Mouse (Mus musculus): Measurements from ENCODE around the gene Tnr. TPM values are rescaled to one million over a fixed set of nuclear protein-coding genes. Genes with fewer than 3 reads are reported as not detected.

Tnr gene
- polyA plus RNA-seq, 1 experiment from 2014 or later, result not detected

- H3K36me3 ChIP-seq (ENCODE audit: control insufficient read depth, insufficient read depth, low read length), result no peaks in the 10 kb centered on the region
- no peak overlapping the region for H3K4me3 ChIP-seq (ENCODE audit: low read length)
- ATAC-seq (ENCODE audit: low FRiP score, low TSS enrichment), result no peak
Measured at GRCm38 (mm10) chr1:159803711-159804110, 280.1 kb downstream of the Tnr start.

GRCm38 (mm10) chr1:159809493-159809892 lies 285.9 kb downstream of the Tnr start:
- Histone ChIP-seq H3K4me3 (ENCODE audit: low read length) (no peak overlapping the region), H3K27ac (ENCODE audit: low read depth, low read length) (no peak overlapping the region), H3K9me3 (ENCODE audit: control insufficient read depth, low read length) (0 out of 2 replicates have a peak, but pooled peaks cover 3% of the 10 kb centered on the region), H3K4me2 (replicated peaks; ENCODE audit: low read depth, low read length) (no peak overlapping the region), H3K9ac (ENCODE audit: low read depth, low read length) (no peak overlapping the region), H3K4me1 (ENCODE audit: control insufficient read depth, insufficient read depth, low read length) (no peaks in the 10 kb centered on the region), H3K36me3 (ENCODE audit: control insufficient read depth, insufficient read depth, low read length) (no peaks in the 10 kb centered on the region), H3K27me3 (ENCODE audit: control insufficient read depth, insufficient read depth, low read length) (no peaks in the 10 kb centered on the region)
- 49% methylated on average over 3 of the region's 3 CpGs for WGBS
- no peak for ATAC-seq (ENCODE audit: low FRiP score, low TSS enrichment)

More at GRCm38 (mm10) chr1:159803711-159804110, 280.1 kb downstream of the Tnr start:
- no peak overlapping the region for H3K4me2 ChIP-seq (replicated peaks; ENCODE audit: low read depth, low read length)
- H3K27ac ChIP-seq (ENCODE audit: low read depth, low read length), result no peak overlapping the region
- no peaks in the 10 kb centered on the region for H3K27me3 ChIP-seq (ENCODE audit: control insufficient read depth, insufficient read depth, low read length)
- 0 out of 2 replicates have a peak, but pooled peaks cover 3% of the 10 kb centered on the region for H3K9me3 ChIP-seq (ENCODE audit: control insufficient read depth, low read length)
- no peak overlapping the region for H3K9ac ChIP-seq (ENCODE audit: low read depth, low read length)
- H3K4me1 ChIP-seq (ENCODE audit: control insufficient read depth, insufficient read depth, low read length), result no peaks in the 10 kb centered on the region

DNA sequence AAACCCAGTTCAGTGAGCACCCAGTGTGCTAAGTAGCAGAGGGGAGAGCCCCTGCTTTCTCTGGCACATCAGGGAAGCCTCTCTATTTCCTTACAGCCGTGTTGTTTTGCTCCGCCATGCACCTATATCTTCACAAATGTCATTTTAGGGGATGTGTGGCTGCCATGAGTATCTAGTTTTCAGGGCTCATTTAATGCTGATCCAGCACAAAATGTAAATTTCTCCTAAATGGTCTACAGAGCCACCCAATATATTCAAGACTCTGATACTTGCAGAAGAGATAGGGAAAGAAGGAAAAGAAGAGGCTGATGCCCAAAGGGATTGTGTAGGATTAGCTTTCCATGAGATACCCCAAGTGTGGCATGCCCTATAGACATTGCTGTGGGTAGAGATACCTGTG lies 288.2 kb downstream of the Tnr start:
- Histone ChIP-seq H3K36me3 (ENCODE audit: control insufficient read depth, insufficient read depth, low read length) (no peaks in the 10 kb centered on the region), H3K4me1 (ENCODE audit: control insufficient read depth, insufficient read depth, low read length) (no peaks in the 10 kb centered on the region), H3K9me3 (ENCODE audit: control insufficient read depth, low read length) (no peaks in the 10 kb centered on the region), H3K4me3 (ENCODE audit: low read length) (no peak overlapping the region), H3K27me3 (ENCODE audit: control insufficient read depth, insufficient read depth, low read length) (no peaks in the 10 kb centered on the region), H3K9ac (ENCODE audit: low read depth, low read length) (no peak overlapping the region), H3K27ac (ENCODE audit: low read depth, low read length) (no peak overlapping the region), H3K4me2 (replicated peaks; ENCODE audit: low read depth, low read length) (no peak overlapping the region)
- no peak for ATAC-seq (ENCODE audit: low FRiP score, low TSS enrichment)
- WGBS, result 77% methylated on average over 2 of the region's 2 CpGs

DNA sequence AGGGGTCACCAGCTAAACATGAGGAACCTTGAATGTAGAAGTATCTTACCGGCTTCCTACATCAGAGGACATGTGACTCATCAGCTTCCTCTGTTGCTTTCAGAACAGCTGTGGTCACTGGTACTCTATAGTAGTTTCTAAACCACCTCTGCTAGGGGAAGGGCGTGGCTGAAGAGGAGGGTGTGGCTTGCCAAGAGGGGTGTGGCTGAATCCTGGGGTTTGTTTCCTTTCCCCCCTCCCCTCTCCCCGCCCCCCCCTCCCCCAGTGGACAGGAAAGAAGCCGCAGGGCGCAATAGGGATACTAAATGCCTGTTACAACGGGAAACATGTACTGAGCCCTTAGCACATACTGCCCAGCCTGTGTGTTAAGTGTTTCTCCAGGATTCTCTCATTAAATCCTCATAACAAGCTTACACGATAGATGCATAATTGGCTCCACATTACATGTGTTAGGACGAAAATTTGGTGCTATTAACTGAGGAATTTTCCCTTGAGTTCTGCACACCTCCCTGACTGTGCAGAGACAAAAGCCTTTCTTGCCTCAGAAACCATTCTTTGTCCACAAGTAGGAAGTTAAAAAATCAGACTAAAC lies 289.3 kb downstream of the Tnr start:
- Histone ChIP-seq H3K4me1 (ENCODE audit: control insufficient read depth, insufficient read depth, low read length) (no peaks in the 10 kb centered on the region), H3K9ac (ENCODE audit: low read depth, low read length) (no peak overlapping the region), H3K4me2 (replicated peaks; ENCODE audit: low read depth, low read length) (0 out of 2 replicates have a peak overlapping the region, but pooled peaks have one; percentile 2), H3K4me3 (ENCODE audit: low read length) (no peak overlapping the region), H3K36me3 (ENCODE audit: control insufficient read depth, insufficient read depth, low read length) (no peaks in the 10 kb centered on the region), H3K27ac (ENCODE audit: low read depth, low read length) (no peak overlapping the region), H3K9me3 (ENCODE audit: control insufficient read depth, low read length) (no peaks in the 10 kb centered on the region), H3K27me3 (ENCODE audit: control insufficient read depth, insufficient read depth, low read length) (no peaks in the 10 kb centered on the region)
- 16% methylated on average over 7 of the region's 8 CpGs for WGBS
- peak; percentile 79 for ATAC-seq (ENCODE audit: low FRiP score, low TSS enrichment)

GRCm38 (mm10) chr1:159814348-159814747 lies 290.8 kb downstream of the Tnr start:
- no peaks in the 10 kb centered on the region for H3K36me3 ChIP-seq (ENCODE audit: control insufficient read depth, insufficient read depth, low read length)

GRCm38 (mm10) chr1:159816614-159817371 lies 293.2 kb downstream of the Tnr start:
- Histone ChIP-seq H3K9me3 (ENCODE audit: control insufficient read depth, low read length) (no peaks in the 10 kb centered on the region), H3K4me3 (ENCODE audit: low read length) (no peak overlapping the region), H3K27ac (ENCODE audit: low read depth, low read length) (no peak overlapping the region), H3K9ac (ENCODE audit: low read depth, low read length) (no peak overlapping the region), H3K4me2 (replicated peaks; ENCODE audit: low read depth, low read length) (no peak overlapping the region), H3K4me1 (ENCODE audit: control insufficient read depth, insufficient read depth, low read length) (0 out of 2 replicates have a peak, but pooled peaks cover 3% of the 10 kb centered on the region), H3K27me3 (ENCODE audit: control insufficient read depth, insufficient read depth, low read length) (no peaks in the 10 kb centered on the region), H3K36me3 (ENCODE audit: control insufficient read depth, insufficient read depth, low read length) (no peaks in the 10 kb centered on the region)
- ATAC-seq (ENCODE audit: low FRiP score, low TSS enrichment), result peak; percentile 50; the same call in 1 of the 2 replicates
- WGBS, result 27% methylated on average over 8 of the region's 8 CpGs

More at GRCm38 (mm10) chr1:159814348-159814747, 290.8 kb downstream of the Tnr start:
- Histone ChIP-seq H3K27ac (ENCODE audit: low read depth, low read length) (no peak overlapping the region), H3K27me3 (ENCODE audit: control insufficient read depth, insufficient read depth, low read length) (no peaks in the 10 kb centered on the region), H3K9me3 (ENCODE audit: control insufficient read depth, low read length) (no peaks in the 10 kb centered on the region), H3K4me3 (ENCODE audit: low read length) (no peak overlapping the region), H3K4me2 (replicated peaks; ENCODE audit: low read depth, low read length) (no peak overlapping the region), H3K9ac (ENCODE audit: low read depth, low read length) (no peak overlapping the region), H3K4me1 (ENCODE audit: control insufficient read depth, insufficient read depth, low read length) (no peaks in the 10 kb centered on the region)
- no peak for ATAC-seq (ENCODE audit: low FRiP score, low TSS enrichment)
- WGBS, result 36% methylated on average over 3 of the region's 3 CpGs

GRCm38 (mm10) chr1:159819511-159819910 lies 295.9 kb downstream of the Tnr start:
- Histone ChIP-seq H3K36me3 (ENCODE audit: control insufficient read depth, insufficient read depth, low read length) (no peaks in the 10 kb centered on the region), H3K4me1 (ENCODE audit: control insufficient read depth, insufficient read depth, low read length) (0 out of 2 replicates have a peak, but pooled peaks cover 3% of the 10 kb centered on the region), H3K4me2 (replicated peaks; ENCODE audit: low read depth, low read length) (no peak overlapping the region), H3K9ac (ENCODE audit: low read depth, low read length) (no peak overlapping the region), H3K9me3 (ENCODE audit: control insufficient read depth, low read length) (no peaks in the 10 kb centered on the region), H3K27me3 (ENCODE audit: control insufficient read depth, insufficient read depth, low read length) (no peaks in the 10 kb centered on the region), H3K4me3 (ENCODE audit: low read length) (no peak overlapping the region), H3K27ac (ENCODE audit: low read depth, low read length) (no peak overlapping the region)
- ATAC-seq (ENCODE audit: low FRiP score, low TSS enrichment), result no peak
- WGBS, result 23% methylated on average over 3 of the region's 3 CpGs

- Histone ChIP-seq H3K4me3 (ENCODE audit: low read length) (no peak overlapping the region), H3K27me3 (ENCODE audit: control insufficient read depth, insufficient read depth, low read length) (no peaks in the 10 kb centered on the region), H3K4me2 (replicated peaks; ENCODE audit: low read depth, low read length) (no peak overlapping the region), H3K4me1 (ENCODE audit: control insufficient read depth, insufficient read depth, low read length) (0 out of 2 replicates have a peak, but pooled peaks cover 3% of the 10 kb centered on the region), H3K27ac (ENCODE audit: low read depth, low read length) (no peak overlapping the region), H3K36me3 (ENCODE audit: control insufficient read depth, insufficient read depth, low read length) (no peaks in the 10 kb centered on the region), H3K9ac (ENCODE audit: low read depth, low read length) (no peak overlapping the region), H3K9me3 (ENCODE audit: control insufficient read depth, low read length) (no peaks in the 10 kb centered on the region)
- 13% methylated on average over 2 of the region's 2 CpGs for WGBS
- peak; percentile 85; the same call in 1 of the 2 replicates for ATAC-seq (ENCODE audit: low FRiP score, low TSS enrichment)
Measured at GRCm38 (mm10) chr1:159822416-159822815, 298.8 kb downstream of the Tnr start.

- no peak overlapping the region for H3K27ac ChIP-seq (ENCODE audit: low read depth, low read length)
- no peaks in the 10 kb centered on the region for H3K36me3 ChIP-seq (ENCODE audit: control insufficient read depth, insufficient read depth, low read length)
- WGBS, result 94% methylated on average over 2 of the region's 2 CpGs
- H3K4me1 ChIP-seq (ENCODE audit: control insufficient read depth, insufficient read depth, low read length), result no peaks in the 10 kb centered on the region
- H3K9ac ChIP-seq (ENCODE audit: low read depth, low read length), result no peak overlapping the region
- H3K9me3 ChIP-seq (ENCODE audit: control insufficient read depth, low read length), result no peaks in the 10 kb centered on the region
- H3K4me2 ChIP-seq (replicated peaks; ENCODE audit: low read depth, low read length), result no peak overlapping the region
- no peak overlapping the region for H3K4me3 ChIP-seq (ENCODE audit: low read length)
- H3K27me3 ChIP-seq (ENCODE audit: control insufficient read depth, insufficient read depth, low read length), result no peaks in the 10 kb centered on the region
- ATAC-seq (ENCODE audit: low FRiP score, low TSS enrichment), result no peak
Measured at GRCm38 (mm10) chr1:159828531-159828930, 305.0 kb downstream of the Tnr start.

All from kidney, embryonic 14.5 days (tissue).